Mouse (Mus musculus) CH12.LX (cell line): ENCODE data around the gene Zfp423. TPM values are rescaled to one million over a fixed set of nuclear protein-coding genes. Genes with fewer than 3 reads are reported as not detected.

Source experiments
- DNase-seq: peaks from one replicate; pipeline ENCODE4 v3.0.0-alpha.2; 2013; ENCODE audit errors: extremely low read depth
- H3K27ac ChIP-seq: 2 replicates; pipeline ENCODE4 v1.5.1; 2012; ENCODE audit warnings: low read depth, mild to moderate bottlenecking, control low read depth, moderate library complexity; ENCODE audit not compliant: insufficient read depth
- H3K27me3 ChIP-seq: replicated peaks from 2 replicates; pipeline ENCODE3; 2012; ENCODE audit warnings: inconsistent platforms
- H3K36me3 ChIP-seq, 2 experiments: replicated peaks in 1 of 2; 2 replicates each; pipeline versions ENCODE3 to v1.6.1; 2012; ENCODE audit warnings: inconsistent platforms in 1 of 2, low read length in 1 of 2, mild to moderate bottlenecking in 1 of 2, mixed read lengths in 1 of 2, moderate library complexity in 1 of 2; ENCODE audit not compliant: control insufficient read depth in 1 of 2, insufficient read depth in 1 of 2
- H3K4me1 ChIP-seq, 2 experiments: 2 replicates each; pipeline ENCODE4 v1.6.1; 2012; ENCODE audit warnings: inconsistent platforms in 1 of 2, moderate library complexity in 1 of 2; ENCODE audit not compliant: insufficient read depth in 2 of 2, control insufficient read depth in 1 of 2
- H3K4me2 ChIP-seq: 2 replicates; pipeline ENCODE4 v1.6.1; 2012; ENCODE audit warnings: low read depth, mild to moderate bottlenecking, control low read depth; ENCODE audit not compliant: poor library complexity, insufficient read depth, severe bottlenecking
- H3K4me3 ChIP-seq, 3 experiments: fragments of 150-350 bp in 1 of 3; sonication (generic) in 1 of 3; replicated peaks in 1 of 3; 2 replicates each; pipeline versions ENCODE3 to v1.5.1; 2011 to 2012; ENCODE audit warnings: low read depth in 2 of 3, low read length in 2 of 3, mild to moderate bottlenecking in 2 of 3, moderate library complexity in 2 of 3, control low read depth in 1 of 3, improper control_type of control experiment in 1 of 3, inconsistent platforms in 1 of 3, mixed read lengths in 1 of 3; ENCODE audit not compliant: poor library complexity in 1 of 3
- H3K79me2 ChIP-seq: replicated peaks from 2 replicates; pipeline ENCODE4 v1.6.1; 2012; ENCODE audit warnings: mild to moderate bottlenecking, moderate library complexity; ENCODE audit not compliant: control insufficient read depth, poor library complexity, insufficient read depth, severe bottlenecking; ENCODE audit errors: extremely low read depth
- H3K9ac ChIP-seq: 2 replicates; pipeline ENCODE4 v1.6.1; 2012; ENCODE audit warnings: low read depth, mild to moderate bottlenecking, control low read depth, moderate library complexity; ENCODE audit not compliant: insufficient read depth
- H3K9me3 ChIP-seq: replicated peaks from 2 replicates; pipeline ENCODE3; 2012; ENCODE audit warnings: low read length, inconsistent platforms, mixed read lengths
- IRF4 ChIP-seq: IDR thresholded peaks from 2 replicates; pipeline ENCODE4 v1.6.1; 2014; ENCODE audit warnings: low read depth, mild to moderate bottlenecking, inconsistent platforms, low read length, improper control_type of control experiment
- JUND ChIP-seq: conservative IDR thresholded peaks from 2 replicates; pipeline ENCODE4 v1.6.1; 2011; ENCODE audit warnings: low read depth, low read length, improper control_type of control experiment
- KAT2A ChIP-seq: IDR thresholded peaks from 2 replicates; pipeline ENCODE4 v1.6.1; 2012; ENCODE audit warnings: low read length, improper control_type of control experiment, inconsistent platforms; ENCODE audit not compliant: insufficient replicate concordance
- MAZ ChIP-seq: IDR thresholded peaks from 2 replicates; pipeline ENCODE4 v1.6.1; 2012; ENCODE audit warnings: low read depth, mild to moderate bottlenecking, inconsistent platforms, low read length, improper control_type of control experiment, moderate library complexity
- MYC ChIP-seq: IDR thresholded peaks from 2 replicates; pipeline ENCODE4 v1.6.1; 2011; ENCODE audit warnings: low read depth, mild to moderate bottlenecking, improper control_type of control experiment, low read length
- NRF1 ChIP-seq: IDR thresholded peaks from 2 replicates; pipeline ENCODE4 v1.6.1; 2014; ENCODE audit warnings: low read depth, mild to moderate bottlenecking, inconsistent platforms, low read length, improper control_type of control experiment, moderate library complexity
- PAX5 ChIP-seq: IDR thresholded peaks from 2 replicates; pipeline ENCODE4 v1.6.1; 2012; ENCODE audit warnings: low read length, inconsistent platforms, mixed read lengths
- POLR2A ChIP-seq: IDR thresholded peaks from 2 replicates; pipeline ENCODE4 v1.6.1; 2011; ENCODE audit warnings: low read depth, mild to moderate bottlenecking, improper control_type of control experiment, low read length
- RAD21 ChIP-seq: IDR thresholded peaks from 2 replicates; pipeline ENCODE4 v1.6.1; 2011; ENCODE audit warnings: low read depth, mild to moderate bottlenecking, low read length, improper control_type of control experiment, moderate library complexity
- TBP ChIP-seq: conservative IDR thresholded peaks from 2 replicates; pipeline ENCODE4 v1.6.1; 2011; ENCODE audit warnings: low read depth, low read length, improper control_type of control experiment
- USF2 ChIP-seq: conservative IDR thresholded peaks from 2 replicates; pipeline ENCODE4 v1.6.1; 2011; ENCODE audit warnings: low read depth, low read length, improper control_type of control experiment
- ZMIZ1 ChIP-seq: IDR thresholded peaks from 2 replicates; pipeline ENCODE4 v1.6.1; 2012; ENCODE audit warnings: low read depth, mild to moderate bottlenecking, inconsistent platforms, low read length, improper control_type of control experiment
- dilution Hi-C: fragments of 300-500 bp; cut with MboI; formaldehyde crosslinking; loops from 2 replicates; pipeline ENCODE4 v1.14.3; 2020; ENCODE audit warnings: low sequenced_read_pairs; ENCODE audit not compliant: extremely low pct_unique_long_range_greater_than_20kb, extremely low pct_ligation_motif_present
- in situ Hi-C: fragments of 300-500 bp; cut with MboI; formaldehyde crosslinking; loops from 3 replicates; pipeline ENCODE4 v1.14.3; 2019; ENCODE audit warnings: low sequenced_read_pairs, low pct_ligation_motif_present, low pct_unique_long_range_greater_than_20kb, mixed read lengths
- polyA plus RNA-seq: library from polyadenylated mRNA; unstranded; fragments of >175 nt; gene quantifications from 2 replicates; pipeline ENCODE4 v1.2.1, GENCODE M21; 2012; ENCODE audit warnings: low read depth; ENCODE audit not compliant: insufficient read length
- total RNA-seq, 2 experiments: library from RNA; depleted of rRNA; stranded (reverse); fragments of 300-350 nt in 1 of 2; fragments of >200 nt in 1 of 2; gene quantifications; 2 replicates each; pipeline ENCODE4 v1.2.3; 2012 to 2014

Zfp423 gene
- total and polyA plus RNA-seq, 3 experiments = 0.25 to 2.7 (median 0.32) TPM

GRCm38 (mm10) chr8:87962514-87963225 lies 3.3 kb upstream of the Zfp423 start:
- no peaks in the 10 kb centered on the region for H3K79me2 ChIP-seq
- H3K4me1 ChIP-seq = peaks cover 0 to 24% of the 10 kb centered on the region in 2 experiments; a peak in 2 of 4 replicates
- no peaks in the 10 kb centered on the region for H3K36me3 ChIP-seq
- in situ Hi-C loops = no loop called here
- no peak overlapping the region for H3K4me2 ChIP-seq
- H3K4me3 ChIP-seq = no peak overlapping the region
- H3K9me3 ChIP-seq = peaks cover 16% of the 10 kb centered on the region
- H3K9ac ChIP-seq = no peak overlapping the region
- TF ChIP-seq TBP (no peak), USF2 (no peak), JUND (no peak), POLR2A (no peak), IRF4 (no peak)
- dilution Hi-C loops = no loop called here
- no peak for DNase-seq
- H3K27ac ChIP-seq = no peak overlapping the region
- peaks cover 3% of the 10 kb centered on the region for H3K27me3 ChIP-seq

- in situ Hi-C loops = no loop called here
- no peak overlapping the region for H3K9ac ChIP-seq
- peaks cover 3% of the 10 kb centered on the region for H3K27me3 ChIP-seq
- peaks cover 0 to 19% of the 10 kb centered on the region in 2 experiments; a peak in 2 of 4 replicates for H3K4me1 ChIP-seq
- H3K36me3 ChIP-seq = no peaks in the 10 kb centered on the region
- no peak overlapping the region for H3K4me2 ChIP-seq
- no peak overlapping the region for H3K27ac ChIP-seq
- no peak for TF ChIP-seq MYC
- no peak for TF ChIP-seq MAZ
- no peak for TF ChIP-seq KAT2A
- no peak for TF ChIP-seq PAX5
- TF ChIP-seq ZMIZ1 = no peak
- no peak for TF ChIP-seq TBP
- TF ChIP-seq NRF1 = no peak
- TF ChIP-seq RAD21 = no peak
- TF ChIP-seq, all 38 proteins: peak for 0
- H3K4me3 ChIP-seq = no peak overlapping the region
- dilution Hi-C loops = no loop called here
- no peaks in the 10 kb centered on the region for H3K79me2 ChIP-seq
- no peak for DNase-seq
- peaks cover 16% of the 10 kb centered on the region for H3K9me3 ChIP-seq
These were observed 2.5 kb upstream of the Zfp423 start for GRCm38 (mm10) chr8:87961680-87962513.
